Mouse (Mus musculus) lung, postnatal 10 days (tissue): ENCODE results near the gene Gm42417.

ENCODE experiments used
- DNase-seq: peaks from one replicate; pipeline ENCODE4 v3.0.0; 2021

The Gm42417 gene

GRCm38 (mm10) chr1:36513310-36513709 lies 25.9 kb downstream of the Gm42417 start:
- no peak for DNase-seq

GRCm38 (mm10) chr1:36512966-36513280 lies 26.3 kb downstream of the Gm42417 start:
- DNase-seq: no peak

GRCm38 (mm10) chr1:36512089-36512965 lies 26.9 kb downstream of the Gm42417 start:
- peak; percentile 36 for DNase-seq

GRCm38 (mm10) chr1:36511289-36512021 lies 27.8 kb downstream of the Gm42417 start, which contains the start of gene Cnnm3:
Gene Cnnm3, plus strand, starts transcription at chr1:36511867.
- peak; percentile 100 for DNase-seq

DNA sequence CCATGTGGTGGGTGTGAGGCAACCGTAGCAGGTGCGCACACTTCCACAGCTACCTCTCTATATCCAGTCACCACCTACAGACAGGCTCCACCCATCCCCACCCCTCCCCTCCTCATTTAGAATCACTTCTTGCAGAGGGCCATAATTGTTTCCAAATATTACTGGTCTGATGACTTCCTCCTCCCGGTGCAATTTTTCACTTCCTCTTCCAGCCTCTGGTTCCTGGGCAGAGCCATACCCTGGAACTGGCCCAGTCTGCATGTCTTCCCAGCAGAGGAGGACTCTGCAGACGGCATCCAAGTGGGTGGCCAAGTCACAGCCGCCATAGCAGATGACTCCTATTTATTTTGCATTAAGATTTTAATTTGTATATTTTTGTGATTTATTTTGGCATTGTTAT lies 31.0 kb downstream of the Gm42417 start:
- peak; percentile 18 for DNase-seq

- DNase-seq: peak; percentile 76
Observed at GRCm38 (mm10) chr1:36501261-36501660, 38.0 kb downstream of the Gm42417 start.

GRCm38 (mm10) chr1:36497312-36497711 lies 41.9 kb downstream of the Gm42417 start:
- DNase-seq: no peak

GRCm38 (mm10) chr1:36496719-36497118 lies 42.5 kb downstream of the Gm42417 start:
- peak; percentile 38 for DNase-seq

DNA sequence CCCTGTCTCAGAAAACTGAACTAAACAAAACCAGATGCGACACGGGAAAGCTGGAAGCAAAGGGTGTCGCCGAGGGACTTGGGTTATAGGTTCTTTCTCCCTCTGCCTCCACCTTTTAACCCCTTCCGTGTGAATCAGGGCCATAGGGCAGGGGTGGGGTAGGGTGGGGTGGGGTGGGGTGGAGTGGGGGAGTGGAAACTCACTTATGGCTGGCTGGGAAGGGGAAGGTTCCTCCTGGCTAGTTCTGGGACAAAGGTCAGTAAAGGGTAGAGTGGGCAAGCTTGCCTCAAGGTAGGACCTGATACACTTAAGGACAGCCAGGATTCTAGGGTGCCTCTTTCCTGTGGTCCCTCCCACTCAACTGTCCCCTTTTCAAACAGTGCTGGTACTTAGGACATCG lies 45.9 kb downstream of the Gm42417 start:
- DNase-seq: no peak

DNA sequence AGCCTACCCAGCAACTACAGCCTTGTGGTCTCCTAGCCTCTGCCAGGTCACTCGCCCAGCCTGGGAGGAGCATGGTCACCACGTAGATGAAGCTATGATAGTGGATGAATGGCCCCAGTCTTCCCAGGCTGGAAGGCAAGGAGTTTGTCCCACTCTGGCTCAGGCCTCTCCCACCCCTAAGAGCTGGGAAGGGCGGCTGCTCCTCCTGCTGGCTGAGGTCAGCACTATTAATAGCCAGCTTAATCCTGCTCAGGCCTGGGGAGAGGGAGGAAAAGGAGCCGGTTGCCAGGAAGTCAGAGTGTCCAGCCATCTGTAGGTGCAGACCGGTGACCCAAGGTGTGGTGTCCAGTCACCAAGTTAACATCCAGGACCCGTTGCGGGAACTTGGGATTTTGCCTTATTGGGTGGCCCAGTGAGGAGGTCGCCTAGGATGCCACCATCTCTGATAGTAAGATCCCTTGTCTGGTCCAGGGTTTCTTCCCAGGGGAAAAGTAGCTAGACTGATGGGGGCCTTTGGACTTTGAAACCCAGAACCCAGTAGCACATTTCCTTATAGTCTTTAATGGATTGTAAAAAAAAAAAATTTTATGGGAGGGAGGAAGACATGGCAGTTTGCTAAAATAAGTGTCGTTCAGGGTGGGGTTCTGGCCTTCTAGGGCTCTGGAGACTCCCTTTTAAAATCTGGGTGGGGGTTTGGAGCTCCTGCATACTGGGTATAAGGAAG lies 46.7 kb downstream of the Gm42417 start:
- DNase-seq: peak; percentile 83

DNA sequence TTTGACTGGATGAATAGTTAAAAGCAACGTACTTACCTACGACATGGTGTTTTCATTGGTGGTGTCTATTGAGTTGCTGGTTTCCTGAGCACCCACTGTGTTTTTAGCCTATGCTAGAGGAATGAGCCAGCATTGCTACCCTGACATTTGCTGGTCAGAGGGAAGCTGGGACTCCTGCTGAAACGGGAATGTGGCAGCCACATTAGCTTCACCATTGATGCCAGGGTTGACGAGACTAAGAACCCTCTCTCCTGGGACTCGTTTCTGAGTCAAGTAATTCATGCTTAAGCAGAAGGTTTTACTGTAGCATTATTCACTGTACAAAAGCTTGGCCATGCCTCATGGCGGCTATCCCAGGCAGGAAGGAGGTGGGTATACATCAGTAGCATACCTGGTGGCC lies 49.6 kb downstream of the Gm42417 start:
- no peak for DNase-seq

DNA sequence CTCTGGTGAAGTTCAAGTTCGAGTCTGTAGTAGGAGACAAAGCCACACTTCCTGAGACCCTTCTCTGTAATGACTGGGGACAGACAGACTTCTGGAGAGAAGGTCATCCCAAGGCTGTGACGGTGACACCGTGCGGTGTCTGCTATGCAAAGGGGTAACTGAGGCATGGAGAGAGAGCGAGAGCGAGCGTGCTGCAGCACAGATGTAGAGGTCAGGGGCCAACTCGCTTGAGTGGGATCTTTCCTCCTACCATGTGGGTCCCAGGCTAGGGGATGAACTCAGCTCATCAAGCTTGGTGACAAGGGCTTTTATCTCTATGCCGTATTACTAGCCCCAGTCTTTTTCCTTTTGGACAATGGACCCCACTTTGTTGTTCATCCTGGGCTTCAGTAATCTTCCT lies 52.1 kb downstream of the Gm42417 start:
- no peak for DNase-seq

- DNase-seq: no peak
Observed at GRCm38 (mm10) chr1:36485080-36485479, 54.1 kb downstream of the Gm42417 start.

DNA sequence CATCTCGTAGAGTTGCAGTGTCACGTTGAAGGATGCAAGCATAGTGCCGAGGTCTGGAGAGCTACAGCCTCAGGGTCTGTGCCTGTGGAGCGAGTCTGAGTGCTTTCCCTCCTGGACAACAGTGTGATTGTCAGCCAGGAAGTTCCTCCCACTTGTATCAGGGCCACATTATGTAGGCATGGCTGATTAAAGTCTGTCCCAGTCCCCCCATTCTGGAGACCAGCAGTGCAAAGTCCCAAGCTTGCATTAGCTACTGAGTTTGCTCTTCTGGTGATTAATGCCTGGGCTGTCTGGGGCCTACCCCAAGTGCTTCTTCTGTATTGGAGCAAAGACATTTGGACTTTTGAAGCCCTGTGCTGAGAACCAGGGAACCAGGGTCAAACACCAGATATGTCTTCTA lies 55.4 kb downstream of the Gm42417 start:
- DNase-seq: no peak
